Mouse (Mus musculus) kidney, adult 2 months (tissue): ENCODE measurements around the gene 9430097D07Rik.

Source experiments
- CTCF ChIP-seq: fragments of 200-500 bp; conservative IDR thresholded peaks from 2 replicates; pipeline ENCODE4 v1.5.1; 2011; ENCODE audit warnings: low read depth, mild to moderate bottlenecking, control low read depth, low read length, moderate library complexity, mixed read lengths; ENCODE audit not compliant: insufficient read depth, insufficient read length
- POLR2A ChIP-seq: fragments of 200-500 bp; IDR thresholded peaks from one replicate; pipeline ENCODE4 v1.6.1; 2011; ENCODE audit warnings: low read depth, low read length, control low read depth

- TF ChIP-seq CTCF, result no peak
- TF ChIP-seq POLR2A, result no peak
Measured at GRCm38 (mm10) chr2:32617109-32617508, 41.6 kb upstream of the 9430097D07Rik start.
